Mouse (Mus musculus) G1E (cell line): ENCODE measurements around the gene Ccdc60. TPM values are rescaled to one million over a fixed set of nuclear protein-coding genes. Genes with fewer than 3 reads are reported as not detected.
"Not testable (repeated sequence)": the region's sequence is repeated elsewhere in the genome, so short reads cannot be mapped to it uniquely, and the experiment has no call there.

ENCODE experiments used
- ATAC-seq: 2 replicates; pipeline ENCODE4 v1.8.0; 2016; ENCODE audit warnings: mild to moderate bottlenecking; ENCODE audit not compliant: insufficient number of reproducible peaks, poor library complexity, low FRiP score, severe bottlenecking; ENCODE audit errors: extremely low read depth
- DNase-seq: peaks from one replicate; pipeline ENCODE4 v3.0.0; 2012; ENCODE audit warnings: low spot score
- H3K27me3 ChIP-seq: 2 replicates; pipeline ENCODE4 v1.6.1; 2012; ENCODE audit warnings: mild to moderate bottlenecking, low read length, inconsistent platforms; ENCODE audit not compliant: insufficient read depth
- H3K36me3 ChIP-seq: replicated peaks from 2 replicates; pipeline ENCODE3; 2012; ENCODE audit warnings: mild to moderate bottlenecking, inconsistent platforms
- H3K4me1 ChIP-seq: 2 replicates; pipeline ENCODE4 v1.6.1; 2012; ENCODE audit warnings: low read depth, low read length, inconsistent platforms, mixed read lengths; ENCODE audit not compliant: insufficient read depth
- H3K4me3 ChIP-seq: 2 replicates; pipeline ENCODE4 v1.5.1; 2012; ENCODE audit warnings: low read depth, mild to moderate bottlenecking, inconsistent platforms, low read length, moderate library complexity, mixed read lengths
- H3K9me3 ChIP-seq: replicated peaks from 2 replicates; pipeline ENCODE4 v1.6.1; 2012; ENCODE audit warnings: inconsistent platforms
- CTCF ChIP-seq: IDR thresholded peaks from 2 replicates; pipeline ENCODE4 v1.5.1; 2012; ENCODE audit warnings: low read depth, low read length, inconsistent platforms, mixed read lengths
- GATA1 ChIP-seq: IDR thresholded peaks from 2 replicates; pipeline ENCODE4 v1.6.1; 2012; ENCODE audit warnings: borderline replicate concordance, low read length, inconsistent platforms, mixed read lengths
- GATA2 ChIP-seq: IDR thresholded peaks from 2 replicates; pipeline ENCODE4 v1.6.1; 2012; ENCODE audit warnings: low read depth, low read length, inconsistent platforms, borderline replicate concordance
- POLR2AphosphoS5 ChIP-seq: IDR thresholded peaks from 2 replicates; pipeline ENCODE4 v1.6.1; 2012; ENCODE audit warnings: low read depth, low read length, inconsistent platforms; ENCODE audit not compliant: insufficient replicate concordance
- TAL1 ChIP-seq: conservative IDR thresholded peaks from 2 replicates; pipeline ENCODE4 v1.6.1; 2012; ENCODE audit warnings: low read depth, low read length, inconsistent platforms, mixed read lengths
- polyA plus RNA-seq: library from polyadenylated mRNA; stranded (reverse); fragments of >175 nt; gene quantifications from 2 replicates; pipeline ENCODE4 v1.2.3, GENCODE M21; 2012
- total RNA-seq, 2 experiments: library from RNA; stranded (forward) in 1 of 2; stranded (reverse) in 1 of 2; fragments of 200-1000 nt in 1 of 2; fragments of >200 nt in 1 of 2; fragmentation: Nextera tagmentation in 1 of 2; gene quantifications; 2 replicates each; pipeline ENCODE4 v1.2.3; 2014 to 2017

Gene Ccdc60
- total and polyA plus RNA-seq, 3 experiments, result not detected

GRCm38 (mm10) chr5:116189818-116190217, 99.0 kb downstream of the Ccdc60 start:
- Histone ChIP-seq H3K9me3 (peaks cover 86% of the 10 kb centered on the region), H3K4me1 (no peaks in the 10 kb centered on the region), H3K36me3 (no peaks in the 10 kb centered on the region), H3K4me3 (no peak overlapping the region; the same call in 1 of the 2 replicates), H3K27me3 (no peaks in the 10 kb centered on the region)
- DNase-seq, result no peak
- TF ChIP-seq TAL1 (no peak), CTCF (no peak), GATA2 (no peak), POLR2AphosphoS5 (no peak), GATA1 (no peak)
- ATAC-seq, result no peak

GRCm38 (mm10) chr5:116180594-116180993, 108.2 kb downstream of the Ccdc60 start:
- no peak for TF ChIP-seq TAL1
- TF ChIP-seq POLR2AphosphoS5, result no peak
- no peak for TF ChIP-seq GATA2
- no peak for TF ChIP-seq GATA1
- TF ChIP-seq CTCF, result no peak
- H3K4me3 ChIP-seq, result no peak overlapping the region
- no peaks in the 10 kb centered on the region for H3K27me3 ChIP-seq
- H3K36me3 ChIP-seq, result no peaks in the 10 kb centered on the region
- peaks cover 77% of the 10 kb centered on the region for H3K9me3 ChIP-seq
- no peak for ATAC-seq
- H3K4me1 ChIP-seq, result no peaks in the 10 kb centered on the region
- DNase-seq, result no peak

GRCm38 (mm10) chr5:116171721-116172120, 117.1 kb downstream of the Ccdc60 start:
- no peak for ATAC-seq
- no peak overlapping the region for H3K4me3 ChIP-seq
- no peaks in the 10 kb centered on the region for H3K4me1 ChIP-seq
- H3K9me3 ChIP-seq, result peaks cover 74% of the 10 kb centered on the region
- H3K36me3 ChIP-seq, result no peaks in the 10 kb centered on the region
- TF ChIP-seq GATA1 (no peak), GATA2 (no peak), TAL1 (no peak), POLR2AphosphoS5 (no peak), CTCF (no peak)
- no peak for DNase-seq
- H3K27me3 ChIP-seq, result no peaks in the 10 kb centered on the region; the same call in 1 of the 2 replicates

GRCm38 (mm10) chr5:116166965-116167364, 121.8 kb downstream of the Ccdc60 start:
- Histone ChIP-seq H3K27me3 (no peaks in the 10 kb centered on the region; the same call in 1 of the 2 replicates), H3K4me1 (no peaks in the 10 kb centered on the region), H3K4me3 (no peak overlapping the region), H3K36me3 (no peaks in the 10 kb centered on the region), H3K9me3 (peaks cover 75% of the 10 kb centered on the region)
- no peak for DNase-seq
- no peak for ATAC-seq
- TF ChIP-seq GATA1 (no peak), CTCF (no peak), GATA2 (no peak), POLR2AphosphoS5 (no peak), TAL1 (no peak)

- Histone ChIP-seq H3K27me3 (no peaks in the 10 kb centered on the region; the same call in 1 of the 2 replicates), H3K4me1 (no peaks in the 10 kb centered on the region), H3K4me3 (no peak overlapping the region), H3K36me3 (no peaks in the 10 kb centered on the region), H3K9me3 (peaks cover 67% of the 10 kb centered on the region)
- ATAC-seq (no peak), DNase-seq (no peak)
- no peak for TF ChIP-seq POLR2AphosphoS5
- no peak for TF ChIP-seq TAL1
- no peak for TF ChIP-seq CTCF
- TF ChIP-seq GATA2, result no peak
- no peak for TF ChIP-seq GATA1
Observed at GRCm38 (mm10) chr5:116165203-116165888, 123.4 kb downstream of the Ccdc60 start.

GRCm38 (mm10) chr5:116154811-116155210, 134.0 kb downstream of the Ccdc60 start:
- H3K4me3 ChIP-seq, result no peak overlapping the region
- no peaks in the 10 kb centered on the region for H3K4me1 ChIP-seq
- TF ChIP-seq TAL1 (no peak), POLR2AphosphoS5 (no peak)
- no peaks in the 10 kb centered on the region for H3K27me3 ChIP-seq
- H3K36me3 ChIP-seq, result no peaks in the 10 kb centered on the region
- ATAC-seq (no peak), DNase-seq (no peak)
- peaks cover 49% of the 10 kb centered on the region for H3K9me3 ChIP-seq

- not testable (repeated sequence) for H3K4me1 ChIP-seq, H3K36me3 ChIP-seq, ATAC-seq, DNase-seq, H3K4me3 ChIP-seq, H3K27me3 ChIP-seq
- H3K9me3 ChIP-seq, result peaks cover 41% of the 10 kb centered on the region
Observed at GRCm38 (mm10) chr5:116146446-116146845, 142.3 kb downstream of the Ccdc60 start.
